Mouse (Mus musculus): Measurements from ENCODE around the gene Tgif2lx1. TPM values are rescaled to one million over a fixed set of nuclear protein-coding genes. Genes with fewer than 3 reads are reported as not detected.
"Not testable (repeated sequence)": the region's sequence is repeated elsewhere in the genome, so short reads cannot be mapped to it uniquely, and the experiment has no call there.

Tgif2lx1 gene
- not detected in 2 replicates for polyA plus RNA-seq (2014; fragmentation: Nextera tagmentation; extraction: Ambion mirVana)

- H3K36me3 ChIP-seq (ENCODE audit: control insufficient read depth, insufficient read depth, low read length); H3K9me3 ChIP-seq (ENCODE audit: control insufficient read depth, low read length); H3K4me1 ChIP-seq (ENCODE audit: control insufficient read depth, insufficient read depth, low read length); H3K27ac ChIP-seq (ENCODE audit: low read depth, low read length); H3K27me3 ChIP-seq (ENCODE audit: control insufficient read depth, insufficient read depth, low read length); H3K4me3 ChIP-seq (ENCODE audit: low read depth, low read length); ATAC-seq (ENCODE audit: low FRiP score); H3K4me2 ChIP-seq; H3K9ac ChIP-seq (ENCODE audit: low read length); DNase-seq (ENCODE audit: low spot score, missing footprints): not testable (repeated sequence)
- WGBS: no CpG with 5 or more reads among the region's 5 CpGs
Observed at GRCm38 (mm10) chrX:118480637-118481036, at the start of gene Tgif2lx1. Tgif2lx1 (minus strand) TSS chrX:118480737.

Other genes starting within 250 kb of the Tgif2lx1 start
- not detected in 2 replicates for gene Tgif2lx2, start 53.5 kb downstream of the Tgif2lx1 start, polyA plus RNA-seq (2014; fragmentation: Nextera tagmentation; extraction: Ambion mirVana)